Mouse (Mus musculus) hindbrain, postnatal 0 days (tissue): ENCODE data around the gene Auh. TPM values are rescaled to one million over a fixed set of nuclear protein-coding genes. Genes with fewer than 3 reads are reported as not detected.
A peak's percentile ranks its signal among the peaks of the same experiment; 100 is the strongest.

ENCODE experiments used
- ATAC-seq: fragments of 200-750 bp; cut with Nextera tagmentation; 2 replicates; pipeline ENCODE4 v1.8.0; 2017; ENCODE audit warnings: mild to moderate bottlenecking, moderate TSS enrichment, moderate library complexity
- DNase-seq: peaks from one replicate; pipeline ENCODE4 v3.0.0-alpha.2; 2015; ENCODE audit warnings: low spot score
- H3K27ac ChIP-seq: fragments of 300-500 bp; sonication (generic); 2 replicates; pipeline ENCODE4 v1.5.1; 2014; ENCODE audit warnings: mild to moderate bottlenecking
- H3K27me3 ChIP-seq: fragments of 300-500 bp; sonication (generic); 2 replicates; pipeline ENCODE4 v1.6.1; 2014; ENCODE audit warnings: low read length, mixed read lengths; ENCODE audit not compliant: insufficient read depth
- H3K36me3 ChIP-seq: fragments of 300-500 bp; sonication (generic); 2 replicates; pipeline ENCODE4 v1.6.1; 2014; ENCODE audit warnings: low read length, mixed read lengths; ENCODE audit not compliant: insufficient read depth
- H3K4me1 ChIP-seq: fragments of 300-500 bp; sonication (generic); 2 replicates; pipeline ENCODE4 v1.6.1; 2014; ENCODE audit warnings: antibody characterized with exemption, low read length, mixed read lengths; ENCODE audit not compliant: insufficient read depth
- H3K4me2 ChIP-seq: fragments of 300-500 bp; sonication (generic); 2 replicates; pipeline ENCODE4 v1.6.1; 2014; ENCODE audit warnings: low read depth, mild to moderate bottlenecking, low read length, moderate library complexity, mixed read lengths
- H3K4me3 ChIP-seq: fragments of 300-500 bp; sonication (generic); 2 replicates; pipeline ENCODE4 v1.5.1; 2014; ENCODE audit warnings: low read length
- H3K9ac ChIP-seq: fragments of 300-500 bp; sonication (generic); replicated peaks from 2 replicates; pipeline ENCODE4 v1.6.1; 2014; ENCODE audit warnings: mild to moderate bottlenecking, low read length, moderate library complexity, mixed read lengths
- H3K9me3 ChIP-seq: fragments of 300-500 bp; sonication (generic); 2 replicates; pipeline ENCODE4 v1.6.1; 2016; ENCODE audit warnings: low read length, mixed read lengths
- CTCF ChIP-seq: IDR thresholded peaks from 2 replicates; pipeline ENCODE4 v1.5.1; 2016; ENCODE audit warnings: antibody characterized with exemption, control low read depth, low read depth
- WGBS: fragments of 180-500 bp; shearing (Covaris S2); extraction: QIAGEN DNeasy Blood & Tissue Kit; methylation state at CpG from one replicate; pipeline ENCODE4 v1.1.7; 2014; 5-methylcytosine and 5-hydroxymethylcytosine counted together
- polyA plus RNA-seq: library from polyadenylated mRNA; unstranded; fragments of >200 nt; fragmentation: Nextera tagmentation; extraction: Ambion mirVana; gene quantifications from 2 replicates; pipeline ENCODE4 v1.2.1, GENCODE M21; 2015
- total RNA-seq: library from RNA; depleted of rRNA; stranded (reverse); fragments of >200 nt; gene quantifications from 2 replicates; pipeline ENCODE4 v1.2.3, GENCODE M21; 2014

Gene Auh
- total and polyA plus RNA-seq, 2 experiments from 2014 or later, result 39.3 to 65.9 TPM

DNA sequence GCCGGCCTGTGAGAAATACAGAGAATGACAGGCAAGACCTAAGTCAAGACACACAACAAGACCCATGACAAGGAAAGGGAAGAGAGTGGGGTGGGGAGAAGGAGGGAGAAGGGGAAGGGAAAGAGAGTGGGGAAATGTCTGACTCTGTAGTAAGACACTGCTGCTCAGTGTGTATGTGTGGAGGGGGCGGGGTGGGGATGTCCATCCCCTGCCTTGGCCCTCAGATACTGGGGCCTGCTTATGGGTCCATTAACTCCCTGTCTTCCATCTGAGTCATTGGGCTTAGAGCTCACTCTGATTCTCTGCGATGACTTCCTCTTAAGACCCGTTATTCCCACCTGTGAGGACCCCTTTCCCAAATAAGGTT lies 45.5 kb downstream of the Auh start:
- TF ChIP-seq CTCF, result no peak
- Histone ChIP-seq H3K4me3 (no peak overlapping the region), H3K9me3 (no peaks in the 10 kb centered on the region), H3K4me1 (peaks cover 5% of the 10 kb centered on the region), H3K27me3 (no peaks in the 10 kb centered on the region), H3K9ac (no peak overlapping the region), H3K4me2 (no peak overlapping the region), H3K27ac (no peak overlapping the region), H3K36me3 (no peaks in the 10 kb centered on the region)
- DNase-seq (no peak), ATAC-seq (no peak)
- WGBS, result 84% methylated on average over 4 of the region's 4 CpGs

DNA sequence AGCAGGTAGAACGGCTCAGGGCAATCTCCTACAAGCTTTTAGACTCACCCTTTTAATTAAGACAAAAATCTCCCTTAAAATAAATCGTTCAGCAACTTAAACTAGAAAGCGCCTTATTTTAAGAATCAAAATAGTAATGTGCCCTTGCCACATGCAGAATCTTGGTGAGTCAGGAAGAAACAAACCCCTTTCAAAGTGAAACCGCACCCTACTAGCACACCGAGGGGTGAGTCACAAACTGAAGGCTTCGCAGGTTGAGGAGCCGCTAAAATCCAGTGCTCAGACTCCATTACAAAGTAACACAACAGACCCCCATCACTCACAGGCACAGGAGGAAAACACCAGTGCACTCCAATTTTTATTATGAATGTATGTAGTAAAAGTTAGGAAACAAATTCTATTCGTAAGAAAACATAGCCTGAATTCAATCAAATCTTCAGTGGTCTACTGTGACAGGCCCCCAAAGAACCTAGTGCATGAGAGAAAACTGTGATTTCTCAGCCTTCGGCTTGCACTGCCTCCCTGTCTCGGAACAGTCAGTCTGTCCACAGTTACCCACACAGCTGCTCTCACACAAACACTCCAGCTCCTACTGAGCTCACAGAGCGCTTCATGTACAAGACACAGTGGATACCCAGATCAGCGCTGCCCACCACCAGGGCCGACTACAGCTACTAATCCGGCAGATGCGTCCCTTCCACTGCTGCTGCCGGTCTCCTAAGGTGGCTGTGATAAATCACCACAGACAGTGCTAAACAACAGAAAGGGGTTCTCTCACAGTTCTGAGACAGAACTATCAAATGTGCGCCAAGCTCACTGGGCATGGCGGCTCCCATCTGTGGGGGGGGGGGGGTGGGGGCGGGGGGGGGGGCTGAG lies 46.2 kb downstream of the Auh start:
- Histone ChIP-seq H3K27ac (0 out of 2 replicates have a peak overlapping the region, but pooled peaks have one; percentile 9), H3K4me3 (no peak overlapping the region), H3K9me3 (no peaks in the 10 kb centered on the region), H3K36me3 (no peaks in the 10 kb centered on the region), H3K4me2 (no peak overlapping the region), H3K27me3 (no peaks in the 10 kb centered on the region), H3K9ac (no peak overlapping the region), H3K4me1 (peaks cover 5% of the 10 kb centered on the region)
- WGBS, result 60% methylated on average over 18 of the region's 19 CpGs
- no peak for TF ChIP-seq CTCF
- ATAC-seq (no peak), DNase-seq (no peak)

DNA sequence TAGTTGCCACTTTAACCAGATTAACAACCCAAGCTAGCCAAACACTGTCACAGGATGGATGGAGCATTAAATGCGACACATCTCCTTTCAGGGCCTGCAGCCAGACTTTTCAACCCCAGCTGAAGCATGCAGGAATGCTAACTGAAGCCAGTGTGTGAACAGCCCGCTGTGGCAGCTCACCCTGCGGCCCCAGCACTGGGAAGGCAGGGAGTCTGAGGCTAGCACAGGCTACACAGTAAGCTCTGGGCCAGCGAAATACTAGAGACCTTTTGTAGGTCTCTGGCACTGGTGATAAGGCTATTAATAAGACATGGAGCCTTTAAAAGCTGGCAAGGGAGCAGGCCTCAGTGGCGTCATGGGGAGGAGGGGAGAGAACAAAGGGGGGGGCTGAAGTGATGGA lies 49.1 kb downstream of the Auh start:
- DNase-seq (no peak), ATAC-seq (0 out of 2 replicates have a peak, but pooled peaks have one; percentile 14)
- H3K27me3 ChIP-seq, result no peaks in the 10 kb centered on the region
- no peaks in the 10 kb centered on the region for H3K9me3 ChIP-seq
- no peak overlapping the region for H3K4me3 ChIP-seq
- H3K9ac ChIP-seq, result no peak overlapping the region
- H3K4me1 ChIP-seq, result peaks cover 5% of the 10 kb centered on the region
- H3K36me3 ChIP-seq, result no peaks in the 10 kb centered on the region
- TF ChIP-seq CTCF, result no peak
- H3K4me2 ChIP-seq, result no peak overlapping the region
- H3K27ac ChIP-seq, result no peak overlapping the region
- 22% methylated on average over 5 of the region's 5 CpGs for WGBS

DNA sequence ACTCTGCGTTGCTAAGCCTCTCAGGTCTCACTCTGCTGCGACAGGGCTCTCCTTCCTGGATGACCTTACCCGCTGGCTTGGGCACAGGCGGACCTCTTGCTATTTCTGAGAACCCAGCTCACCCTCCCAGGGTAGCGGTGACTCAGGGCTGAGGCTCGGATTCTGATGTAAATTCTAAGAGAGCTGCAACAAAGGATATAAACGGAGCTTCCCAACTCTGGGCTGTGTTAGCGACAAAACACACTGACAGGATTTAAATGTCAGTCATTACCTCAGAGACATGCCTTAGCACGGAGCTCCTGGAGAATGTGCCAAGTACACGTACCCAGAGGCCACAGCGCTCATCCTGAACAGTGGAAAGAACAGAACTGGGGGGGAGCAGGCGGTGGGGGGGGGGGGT lies 49.6 kb downstream of the Auh start:
- no peaks in the 10 kb centered on the region for H3K9me3 ChIP-seq
- no peak overlapping the region for H3K9ac ChIP-seq
- ATAC-seq, result 0 out of 2 replicates have a peak, but pooled peaks have one; percentile 17
- peak overlapping the region; percentile 32; the same call in 1 of the 2 replicates for H3K27ac ChIP-seq
- peak; percentile 38 for DNase-seq
- H3K4me2 ChIP-seq, result no peak overlapping the region
- TF ChIP-seq CTCF, result no peak
- H3K27me3 ChIP-seq, result no peaks in the 10 kb centered on the region
- 25% methylated on average over 12 of the region's 12 CpGs for WGBS
- peaks cover 5% of the 10 kb centered on the region for H3K4me1 ChIP-seq
- H3K36me3 ChIP-seq, result no peaks in the 10 kb centered on the region
- H3K4me3 ChIP-seq, result no peak overlapping the region

DNA sequence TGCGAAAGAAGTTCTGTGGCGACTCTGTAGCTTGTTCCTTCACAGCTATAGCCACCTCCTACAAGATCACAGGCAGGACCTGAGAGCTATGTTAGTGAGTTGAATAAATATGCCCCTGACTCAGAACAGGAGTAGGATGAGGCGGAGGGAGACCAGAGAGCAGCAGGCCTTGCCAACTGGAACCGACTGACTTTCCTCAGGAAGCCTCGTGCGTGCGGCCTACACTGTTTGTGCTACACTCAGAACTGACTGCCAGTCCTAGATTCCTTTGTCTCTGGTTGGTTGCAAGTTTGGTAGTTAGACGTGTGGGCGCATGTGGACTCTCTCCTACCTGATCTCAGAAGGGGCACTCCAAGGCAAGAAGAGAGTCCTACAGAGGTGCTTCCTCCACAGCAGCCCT lies 50.2 kb downstream of the Auh start:
- 72% methylated on average over 9 of the region's 9 CpGs for WGBS
- no peak for TF ChIP-seq CTCF
- H3K36me3 ChIP-seq, result no peaks in the 10 kb centered on the region
- no peaks in the 10 kb centered on the region for H3K27me3 ChIP-seq
- H3K4me2 ChIP-seq, result no peak overlapping the region
- no peak overlapping the region for H3K4me3 ChIP-seq
- H3K9ac ChIP-seq, result no peak overlapping the region
- no peaks in the 10 kb centered on the region for H3K9me3 ChIP-seq
- peak; percentile 3; the same call in 1 of the 2 replicates for ATAC-seq
- H3K4me1 ChIP-seq, result peaks cover 5% of the 10 kb centered on the region
- DNase-seq, result no peak
- no peak overlapping the region for H3K27ac ChIP-seq

DNA sequence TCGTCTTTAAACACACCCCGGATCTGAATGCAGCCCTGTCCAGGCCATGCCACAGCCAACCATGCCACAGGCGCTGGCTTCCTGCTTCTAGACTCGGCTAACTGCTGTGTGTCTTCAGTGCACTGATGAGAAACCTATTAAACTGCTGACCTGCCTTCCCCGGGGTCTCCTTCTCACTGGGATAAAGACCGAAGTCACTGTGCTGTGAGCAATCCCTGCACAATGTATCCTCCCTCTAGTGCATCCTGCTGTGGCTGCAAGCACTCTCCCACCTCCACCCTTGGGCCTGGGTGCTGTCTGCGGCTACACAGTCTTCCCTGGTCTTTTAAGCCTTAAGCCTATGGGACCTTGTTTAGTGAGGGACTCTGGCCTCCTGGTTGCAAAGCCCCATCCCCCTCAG lies 50.7 kb downstream of the Auh start:
- DNase-seq (no peak), ATAC-seq (no peak)
- no peak overlapping the region for H3K9ac ChIP-seq
- H3K27ac ChIP-seq, result no peak overlapping the region
- 55% methylated on average over 7 of the region's 7 CpGs for WGBS
- H3K9me3 ChIP-seq, result no peaks in the 10 kb centered on the region
- no peaks in the 10 kb centered on the region for H3K36me3 ChIP-seq
- H3K4me2 ChIP-seq, result no peak overlapping the region
- no peak overlapping the region for H3K4me3 ChIP-seq
- H3K27me3 ChIP-seq, result no peaks in the 10 kb centered on the region
- H3K4me1 ChIP-seq, result peaks cover 5% of the 10 kb centered on the region
- no peak for TF ChIP-seq CTCF

DNA sequence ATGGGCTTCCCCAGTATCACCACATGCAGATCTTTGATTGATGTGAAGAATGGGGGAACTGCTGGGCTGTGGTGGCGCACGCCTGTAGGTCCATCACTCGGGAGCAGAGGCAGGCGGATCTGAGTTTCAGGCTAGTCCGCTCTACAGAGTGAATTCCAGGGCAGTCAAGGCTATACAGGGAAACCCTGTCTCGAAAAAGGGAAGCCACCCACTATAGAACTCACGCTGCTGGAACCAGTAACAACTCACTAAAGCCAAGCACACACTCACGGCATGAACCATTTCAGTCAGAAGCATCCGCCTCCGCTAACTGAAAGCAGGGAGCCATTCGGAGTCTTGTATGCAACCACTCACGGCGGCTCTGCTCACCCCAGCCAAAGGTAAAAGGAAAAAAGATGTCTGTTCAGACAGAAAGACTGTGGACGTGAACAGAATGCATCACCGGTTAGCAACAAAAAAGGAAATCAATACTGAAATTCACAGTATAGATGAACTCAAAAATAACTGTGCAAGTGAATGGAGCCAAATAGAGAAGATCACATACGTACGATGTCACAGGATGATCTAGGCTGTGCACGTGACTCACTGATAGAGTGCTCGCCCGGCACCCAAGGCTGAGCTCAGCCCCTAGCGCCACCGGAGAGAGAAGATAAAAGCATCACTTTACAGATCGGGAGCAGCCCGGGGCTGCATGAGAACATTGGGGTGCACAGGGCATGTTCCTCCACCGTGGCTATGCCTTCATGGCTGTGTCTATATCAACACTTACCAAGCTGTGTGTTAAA lies 53.7 kb downstream of the Auh start:
- ATAC-seq, result peak; percentile 41; the same call in 1 of the 2 replicates

More for the DNA sequence above, 53.7 kb downstream of the Auh start:
- Histone ChIP-seq H3K9ac (no peak overlapping the region), H3K36me3 (no peaks in the 10 kb centered on the region), H3K27me3 (no peaks in the 10 kb centered on the region), H3K27ac (no peak overlapping the region), H3K4me1 (peaks cover 5% of the 10 kb centered on the region), H3K4me2 (no peak overlapping the region), H3K4me3 (no peak overlapping the region), H3K9me3 (no peaks in the 10 kb centered on the region)
- no peak for TF ChIP-seq CTCF
- DNase-seq, result no peak
- 60% methylated on average over 25 of the region's 25 CpGs for WGBS
